Mouse (Mus musculus): Measurements from ENCODE around the gene Slc2a1.

DNA sequence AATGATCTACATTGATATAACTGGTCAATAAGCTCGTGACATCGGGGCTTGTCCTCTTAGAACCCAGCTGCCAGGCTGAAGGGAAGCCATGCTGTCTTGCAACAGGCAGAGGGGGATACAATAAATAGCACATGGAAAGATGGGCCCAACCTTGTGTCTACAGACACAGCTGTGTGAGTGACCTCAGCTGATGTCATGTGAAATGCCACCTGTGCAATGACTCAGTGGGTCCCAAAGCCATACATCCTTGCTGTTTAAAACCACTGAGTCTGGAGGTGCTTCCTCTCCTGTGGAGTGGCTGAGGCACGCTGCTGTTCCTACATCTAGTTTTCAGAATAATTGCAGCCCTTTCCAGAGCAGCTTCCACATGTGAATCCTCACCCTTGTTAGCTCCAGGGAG is 7.1 kb upstream of the Slc2a1 start:
- TF ChIP-seq POLR2A (IDR thresholded peaks at IDR 0.05; ENCODE audit: extremely low read depth, insufficient read depth, low read length) (no peak), CTCF (IDR thresholded peaks at IDR 0.05; ENCODE audit: low read depth, low read length) (no peak)

All from liver, adult 2 months (tissue).